Mouse (Mus musculus): ENCODE data around the gene Defb20.
"Not testable (repeated sequence)": the region's sequence is repeated elsewhere in the genome, so short reads cannot be mapped to it uniquely, and the experiment has no call there.

Gene Defb20

DNA sequence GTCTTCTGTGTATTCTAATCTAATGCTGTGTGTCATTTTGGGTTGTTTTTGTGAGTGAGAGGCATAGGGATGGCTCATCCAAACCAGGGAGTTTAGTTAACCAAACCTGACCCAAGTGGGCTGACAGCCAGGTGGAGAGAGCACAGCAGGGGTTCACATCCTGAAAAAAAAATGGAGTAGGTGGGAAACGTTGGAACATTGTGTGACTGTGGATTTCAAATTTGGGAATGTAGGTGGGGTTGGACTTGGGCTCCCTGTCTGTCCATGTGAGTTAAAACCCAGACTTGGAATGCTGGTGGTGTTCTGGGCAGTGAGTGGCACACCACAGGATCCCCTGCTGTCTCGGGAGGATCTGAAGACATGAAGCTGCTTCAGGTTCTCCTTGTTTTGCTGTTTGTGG is at the start of gene Defb20:
Gene Defb20 (plus strand): TSS at position 301 of the 400 bp plus-strand sequence.
- DNase-seq (ENCODE audit: low spot score): no peak

DNA sequence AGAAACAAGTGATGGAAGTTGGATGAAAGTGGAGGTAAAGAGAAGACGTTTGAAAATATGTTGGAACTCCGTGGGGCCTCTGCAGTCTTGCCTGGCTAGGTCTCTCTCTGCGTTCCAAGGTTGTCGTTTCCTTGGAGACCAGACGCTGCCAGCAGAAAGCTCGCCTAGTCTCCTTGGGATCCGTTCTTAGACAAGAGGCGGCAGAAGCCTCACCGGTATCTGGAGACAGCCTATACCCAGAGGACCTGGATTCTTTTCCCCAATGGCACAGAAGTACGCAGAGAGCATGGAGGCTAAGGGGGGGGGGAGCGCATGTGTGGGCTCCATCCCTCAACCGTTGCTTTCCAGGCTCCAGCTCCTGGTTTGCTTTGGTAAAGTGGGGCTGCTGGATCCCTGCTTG is 49.4 kb upstream of the Defb20 start:
- no peak for DNase-seq (ENCODE audit: low spot score)

DNA sequence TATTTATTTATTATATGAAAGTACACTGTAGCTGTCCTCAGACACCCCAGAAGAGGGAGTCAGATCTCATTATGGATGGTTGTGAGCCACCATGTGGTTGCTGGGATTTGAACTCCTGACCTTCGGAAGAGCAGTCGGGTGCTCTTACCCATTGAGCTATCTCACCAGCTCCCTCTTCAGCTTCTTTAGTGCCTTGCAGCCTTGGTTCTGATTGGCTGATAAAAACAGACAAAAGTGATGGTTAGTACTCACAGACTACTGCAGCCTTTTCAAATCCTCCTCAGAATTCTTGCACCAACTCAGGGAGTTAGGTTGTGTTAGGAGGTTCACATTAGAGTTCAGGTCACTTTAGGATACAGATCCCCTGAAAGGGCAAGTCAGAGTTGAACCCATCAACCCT is 48.4 kb upstream of the Defb20 start:
- DNase-seq (ENCODE audit: low spot score): not testable (repeated sequence)

DNA sequence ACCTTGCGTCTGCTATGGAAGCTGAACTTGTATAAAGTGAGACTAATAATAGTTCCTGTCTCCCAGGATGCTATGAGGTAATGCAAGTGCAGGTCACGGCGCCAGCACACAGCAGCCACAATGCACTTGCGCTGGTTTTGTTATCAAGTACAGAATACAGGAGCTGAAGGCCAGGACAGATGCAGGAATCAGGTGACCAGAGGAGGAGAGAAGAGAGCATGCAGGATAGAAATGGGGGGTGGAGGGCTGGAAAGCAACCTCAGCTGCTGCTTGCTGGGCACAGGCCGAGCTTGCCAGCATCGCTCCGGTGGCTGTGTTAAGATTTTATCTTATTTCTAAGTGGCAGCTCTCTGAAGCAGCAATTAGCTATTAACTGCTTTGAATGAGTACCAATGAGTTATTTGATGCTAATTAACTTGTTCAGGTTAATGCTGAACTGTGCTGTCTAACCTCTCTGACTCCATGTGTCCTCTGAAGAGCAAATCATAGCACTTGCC is 40.4 kb upstream of the Defb20 start:
- DNase-seq (ENCODE audit: low spot score): no peak

DNA sequence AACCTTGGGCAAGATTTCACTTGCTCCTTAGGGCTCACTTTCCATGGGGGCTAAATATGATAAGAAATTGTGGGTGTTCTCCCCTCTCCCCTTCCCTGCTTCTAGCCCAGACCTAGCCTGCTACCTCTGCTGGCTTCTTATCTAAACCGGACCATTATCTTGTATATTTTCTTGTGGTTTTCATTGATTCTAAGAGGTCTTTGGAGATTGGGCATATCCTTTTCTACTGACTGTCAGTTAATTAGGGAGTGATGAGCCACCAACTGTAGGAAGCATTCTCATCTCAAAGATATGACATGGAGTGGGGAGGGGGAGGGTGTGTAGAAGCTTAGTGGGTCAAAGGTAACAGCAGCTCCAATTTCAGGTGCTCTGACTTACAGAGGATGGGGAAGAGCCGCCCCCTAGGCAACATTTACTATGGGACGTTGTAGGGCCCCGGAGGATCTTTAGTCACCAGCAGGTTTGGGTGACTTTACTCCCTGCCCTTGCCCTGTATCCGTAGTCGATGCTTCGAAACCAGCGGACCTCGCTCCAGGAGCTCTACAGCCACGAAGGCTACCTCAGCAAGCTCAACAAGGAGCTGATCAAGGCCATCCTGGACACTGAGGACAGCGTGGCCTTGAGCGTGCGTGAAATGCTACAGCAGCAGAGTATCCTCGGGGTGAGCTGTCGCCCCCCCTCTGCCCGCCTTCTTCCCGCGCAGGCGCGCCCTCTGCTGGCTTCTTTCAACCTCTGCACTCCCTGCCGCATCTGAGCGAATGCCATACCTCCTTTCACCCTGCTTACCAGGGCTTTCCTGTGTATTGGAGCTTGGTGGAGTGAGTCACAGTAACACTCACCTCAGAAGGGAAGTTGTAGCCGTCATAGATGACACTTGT is 39.6 kb upstream of the Defb20 start:
- DNase-seq (ENCODE audit: low spot score): peak; percentile 81

DNA sequence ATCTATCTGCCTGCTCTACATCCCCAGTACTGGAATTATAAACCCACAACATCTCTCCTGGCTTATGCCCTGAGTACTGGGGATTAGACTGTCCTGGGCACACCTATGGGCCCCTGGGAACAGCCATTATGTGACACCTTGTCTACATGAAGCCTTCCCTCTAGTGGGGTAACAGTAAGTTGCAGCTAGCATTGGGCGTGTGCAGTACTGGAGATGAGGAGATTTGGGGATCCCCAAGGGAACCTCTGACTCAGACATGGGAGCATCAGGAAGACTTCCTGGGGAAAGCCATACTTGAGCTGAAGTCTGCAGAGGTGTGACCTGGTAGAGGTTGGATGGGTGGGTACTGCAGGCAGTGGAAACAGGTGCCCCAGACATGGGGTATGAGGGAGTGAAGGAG is 37.9 kb upstream of the Defb20 start:
- no peak for DNase-seq (ENCODE audit: low spot score)

DNA sequence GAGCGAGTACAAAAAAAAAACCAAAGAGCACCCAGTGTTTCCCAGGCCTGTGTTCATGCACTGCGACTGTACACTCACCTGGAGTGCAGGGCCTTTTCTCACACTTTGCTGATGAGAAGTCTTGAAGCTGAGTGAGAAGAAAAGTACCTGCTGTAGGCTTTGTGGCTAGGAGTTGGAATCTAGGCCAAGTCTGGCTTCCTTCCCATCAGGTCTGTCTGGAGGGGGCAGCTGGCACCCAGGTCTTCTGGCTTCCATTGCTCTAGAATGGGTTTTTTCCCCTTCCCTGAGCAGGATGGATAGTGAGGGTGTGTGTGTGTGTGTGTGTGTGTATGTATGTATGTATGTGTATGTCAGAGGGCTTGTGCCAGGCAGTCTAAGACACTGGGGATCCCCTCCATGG is 37.0 kb upstream of the Defb20 start:
- no peak for DNase-seq (ENCODE audit: low spot score)

DNA sequence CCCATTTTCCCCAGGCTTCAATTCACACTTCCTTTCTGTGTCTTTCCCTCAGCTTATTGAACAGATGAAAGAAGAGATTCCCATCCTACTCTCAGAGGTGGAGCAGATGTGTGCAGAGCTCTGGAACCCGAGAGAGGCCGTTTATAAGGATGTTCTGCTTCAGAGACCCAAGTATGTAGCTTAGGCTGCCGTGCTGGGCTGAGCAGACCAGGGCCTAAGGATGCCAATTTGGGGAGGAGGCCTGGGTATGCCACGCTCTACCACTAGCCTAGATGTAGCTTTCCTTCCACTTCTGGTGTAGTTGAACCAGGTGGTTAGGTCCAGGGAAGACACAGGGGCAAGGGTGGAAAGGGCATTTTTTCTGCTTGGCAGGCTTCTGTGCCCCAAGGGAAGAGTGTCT is 34.5 kb upstream of the Defb20 start:
- DNase-seq (ENCODE audit: low spot score): no peak

DNA sequence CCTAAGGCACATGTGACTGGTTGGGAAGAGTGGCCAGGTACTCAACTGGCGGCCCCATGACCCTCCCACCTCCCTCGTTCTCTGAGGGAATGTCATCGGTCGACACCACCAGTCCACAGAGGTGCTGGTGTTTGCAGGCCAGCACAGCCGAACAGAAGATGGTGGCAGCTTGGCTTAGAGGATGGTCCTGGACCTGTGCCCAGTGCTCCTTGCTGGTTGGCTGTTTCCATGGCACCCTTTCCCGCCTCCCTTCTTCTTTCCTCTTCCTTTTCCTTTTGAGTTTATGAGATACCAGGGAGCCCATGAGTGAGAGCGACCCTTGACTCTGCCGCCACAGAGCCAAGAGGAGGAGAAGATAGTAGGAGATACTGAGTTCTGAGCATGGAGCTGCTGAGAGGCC is 33.6 kb upstream of the Defb20 start:
- DNase-seq (ENCODE audit: low spot score): no peak

DNA sequence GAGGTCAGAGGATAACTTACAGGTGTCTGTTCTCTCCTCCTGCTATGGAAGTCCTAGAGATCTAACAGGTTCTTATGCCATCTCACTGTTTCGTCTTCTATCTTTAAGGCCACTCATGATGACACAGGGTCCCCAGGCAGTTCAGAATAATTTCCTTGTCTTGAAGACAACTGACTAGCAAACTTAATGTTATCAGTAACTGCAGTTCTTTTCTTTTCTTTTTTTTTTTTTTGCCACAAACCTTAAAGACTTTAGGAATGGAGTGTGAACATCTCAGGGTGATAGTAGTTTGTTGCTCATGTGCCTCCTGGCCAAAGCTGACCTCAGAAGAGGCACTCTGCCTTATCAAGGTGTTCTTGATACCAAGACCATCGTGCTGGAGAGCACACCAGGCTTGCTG is 30.2 kb upstream of the Defb20 start:
- DNase-seq (ENCODE audit: low spot score): no peak

DNA sequence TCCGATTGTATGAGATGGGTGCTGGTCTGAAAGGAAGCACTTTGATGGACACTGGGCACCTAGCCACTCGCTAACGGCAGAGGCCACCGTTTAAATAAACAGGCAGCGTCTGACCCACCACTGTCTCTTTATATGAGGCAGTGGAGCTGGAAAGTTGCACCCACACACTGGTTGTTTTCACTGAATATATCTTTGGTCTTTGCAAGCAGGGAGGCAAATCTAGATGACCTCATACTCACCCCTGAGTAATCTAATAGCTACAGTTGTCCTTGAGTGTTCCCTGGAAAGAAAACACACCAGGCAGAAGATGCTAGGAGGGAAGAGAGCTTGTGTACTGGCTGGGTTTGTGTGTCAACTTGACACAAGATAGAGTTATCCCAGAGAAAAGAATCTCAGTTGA is 29.4 kb upstream of the Defb20 start:
- DNase-seq (ENCODE audit: low spot score): no peak

DNA sequence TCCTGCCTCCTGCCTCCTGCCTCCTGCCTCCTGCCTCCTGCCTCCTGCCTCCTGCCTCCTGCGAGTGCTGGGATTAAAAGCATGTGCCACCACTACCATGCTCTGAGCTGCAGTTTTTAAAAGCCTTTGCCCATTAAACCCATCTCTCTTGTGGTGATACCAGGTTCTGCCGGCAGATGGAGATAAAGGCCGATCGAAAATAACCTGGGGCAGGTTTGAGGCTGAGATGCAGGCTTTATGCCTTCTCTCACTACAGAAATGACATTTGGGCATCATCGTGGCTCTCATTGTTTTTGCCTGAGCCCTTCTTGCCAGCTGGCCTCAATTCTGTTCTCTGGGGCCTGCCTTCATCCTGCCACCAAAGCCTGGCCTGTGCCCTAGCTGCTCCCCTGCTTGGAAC is 26.6 kb upstream of the Defb20 start:
- DNase-seq (ENCODE audit: low spot score): peak; percentile 58

DNA sequence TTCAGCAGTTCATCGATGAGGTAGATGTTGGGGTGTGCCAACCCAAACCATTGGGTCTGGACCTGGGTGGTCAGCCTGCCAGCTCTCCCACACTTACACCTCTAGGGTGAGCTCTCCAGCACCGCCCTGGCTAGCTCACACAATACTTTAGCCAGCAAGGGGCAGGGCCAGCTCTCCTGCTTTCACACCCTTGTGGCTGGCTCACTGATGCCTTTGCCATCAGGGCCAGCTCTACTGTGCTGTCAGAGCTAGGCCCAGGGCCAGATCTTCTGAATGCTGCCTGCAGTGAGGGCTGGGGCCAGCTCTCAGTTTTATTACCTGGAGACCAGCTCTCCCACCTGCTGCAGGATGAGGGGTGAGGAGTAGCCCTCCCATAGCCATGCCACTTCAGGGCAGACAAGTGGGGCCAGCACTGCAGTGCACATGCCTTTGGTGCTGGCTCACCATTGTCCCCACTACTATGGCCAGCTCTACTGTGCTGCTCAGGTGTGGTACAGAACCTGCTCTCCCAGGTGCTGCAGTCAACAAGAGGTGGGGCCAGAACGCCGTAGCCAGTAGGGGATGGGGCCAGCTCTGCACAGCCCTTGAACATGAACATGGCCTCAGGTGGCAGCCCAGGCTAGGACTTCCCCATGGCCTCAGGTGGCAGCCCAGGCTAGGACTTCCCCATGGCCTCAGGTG is 24.6 kb upstream of the Defb20 start:
- DNase-seq (ENCODE audit: low spot score): no peak

DNA sequence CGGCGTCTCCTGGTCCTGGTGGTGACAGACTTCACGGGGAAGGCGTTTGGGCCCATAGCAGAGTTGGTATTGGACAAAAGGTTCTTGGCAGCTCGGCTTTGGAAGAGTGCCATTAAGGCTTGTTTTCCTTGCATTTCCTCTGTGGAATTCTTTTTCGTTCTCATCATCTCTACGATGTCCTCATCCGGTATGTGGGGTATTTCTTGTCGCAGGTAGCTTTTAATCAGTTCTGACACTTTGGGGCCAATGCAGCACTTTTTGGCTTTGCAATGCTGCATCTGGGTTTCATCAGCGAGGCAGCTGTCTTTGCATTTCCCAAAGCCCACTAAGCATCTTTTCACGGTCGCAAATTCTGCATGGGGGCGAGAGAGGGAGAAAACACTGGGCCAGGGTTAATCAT is 17.6 kb upstream of the Defb20 start:
- DNase-seq (ENCODE audit: low spot score): no peak

DNA sequence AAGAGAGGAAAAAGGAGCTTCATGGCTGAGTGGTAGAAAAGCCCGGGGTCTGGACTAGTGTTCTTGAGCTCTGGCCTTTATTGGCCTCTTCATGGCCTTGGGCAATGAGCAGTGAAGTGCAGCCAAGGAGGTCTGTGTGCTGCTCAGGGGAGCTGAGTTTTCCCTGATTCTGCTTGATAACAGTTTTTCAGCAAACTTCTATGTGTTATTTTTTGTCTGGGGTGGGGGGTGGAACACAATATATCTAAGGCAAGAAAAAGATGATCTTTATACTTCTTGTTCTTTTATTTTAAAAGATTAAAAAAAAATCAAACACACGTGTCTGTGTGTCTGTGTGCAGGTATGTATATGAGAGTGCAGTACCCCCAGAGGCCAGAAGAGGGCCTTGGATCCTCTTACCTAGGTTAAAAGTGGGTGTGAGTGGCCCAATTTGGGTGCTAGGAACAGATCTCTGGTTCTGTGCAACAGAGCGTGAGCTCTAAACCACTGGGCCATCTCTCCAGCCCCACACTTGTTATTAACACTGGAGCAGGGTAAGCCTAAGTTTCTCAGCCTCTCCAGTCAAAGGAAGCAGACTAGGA is 12.2 kb upstream of the Defb20 start, which contains the start of gene Defb23:
Gene Defb23 (minus strand): TSS at position 51 of the 581 bp plus-strand sequence.
- no peak for DNase-seq (ENCODE audit: low spot score)

DNA sequence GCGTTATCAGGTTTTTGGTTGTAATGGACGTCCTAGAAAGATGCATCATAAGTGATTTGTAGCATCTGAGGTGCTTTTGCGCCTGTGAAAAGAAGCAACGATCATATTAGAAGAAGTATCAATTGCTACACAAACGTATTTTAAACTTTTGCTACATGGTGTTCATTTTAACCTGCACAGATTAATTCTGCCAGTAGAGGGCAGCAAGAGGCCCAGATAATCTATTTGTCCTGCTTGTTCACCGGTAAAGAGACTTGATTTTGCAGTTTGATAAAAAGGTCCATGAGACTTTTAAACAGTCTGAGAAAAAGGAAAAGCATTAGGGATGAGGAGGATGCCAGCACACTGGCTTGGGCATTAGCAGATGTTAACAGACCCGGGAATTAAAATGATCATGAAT is 5.9 kb upstream of the Defb20 start:
- peak; percentile 45 for DNase-seq (ENCODE audit: low spot score)

DNA sequence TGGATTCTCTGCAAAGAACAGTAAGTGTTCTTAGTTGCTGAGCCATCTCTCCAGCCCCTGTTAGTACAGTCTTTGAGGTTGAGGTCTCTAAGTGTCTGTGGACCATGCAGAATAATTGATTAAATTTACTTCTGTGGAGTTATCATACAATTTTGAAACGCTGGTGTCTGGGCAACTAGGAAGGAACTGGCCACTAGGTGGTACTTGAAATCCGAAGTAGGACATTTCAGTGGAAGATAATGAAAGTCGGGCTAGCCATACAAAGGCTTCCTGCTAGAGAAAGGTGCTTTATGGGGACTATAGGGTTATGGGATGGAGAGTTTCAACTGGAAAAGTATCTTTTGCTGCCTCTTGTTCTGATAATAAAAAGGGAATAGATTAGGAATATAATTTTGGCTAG is 4.4 kb upstream of the Defb20 start:
- no peak for DNase-seq (ENCODE audit: low spot score)

DNA sequence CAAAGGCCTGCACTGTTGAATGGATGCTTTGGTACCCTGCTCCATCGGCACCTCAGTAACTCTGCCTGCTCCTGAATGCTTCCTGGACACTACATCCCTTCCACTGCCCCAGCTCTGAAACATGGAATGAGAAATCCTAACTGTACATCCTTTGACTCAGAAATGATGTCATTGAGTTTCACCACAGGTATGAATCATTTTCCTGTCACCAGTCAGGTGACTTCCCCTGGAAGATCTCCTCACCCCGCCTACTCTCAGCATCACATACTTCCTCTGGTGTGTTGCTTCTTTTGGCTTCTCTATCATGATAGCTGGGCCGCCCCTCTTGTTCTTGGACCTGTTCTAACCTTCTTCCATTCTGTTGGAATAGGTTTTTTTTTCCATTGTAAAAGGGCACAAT is 4.0 kb downstream of the Defb20 start:
- DNase-seq (ENCODE audit: low spot score): no peak

DNA sequence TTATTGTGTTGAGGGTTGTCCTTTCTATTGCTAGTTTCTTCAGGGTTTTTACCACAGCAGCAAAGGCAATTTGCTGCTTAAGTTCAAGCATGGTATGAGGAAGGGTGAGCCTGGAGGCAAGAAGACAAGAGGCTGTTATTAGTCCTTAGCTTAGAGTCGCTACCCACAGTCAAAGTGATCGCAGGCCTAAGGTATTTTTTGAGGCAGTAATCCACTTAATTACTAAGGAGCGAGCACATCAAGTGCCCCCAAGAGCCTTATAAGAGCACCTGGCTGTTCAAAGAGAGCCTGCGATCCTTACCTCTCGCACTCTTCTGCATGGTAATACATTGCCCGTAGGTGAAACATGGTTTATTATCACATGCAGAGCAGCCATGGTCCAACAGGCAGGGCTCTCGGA is 4.9 kb downstream of the Defb20 start:
- DNase-seq (ENCODE audit: low spot score): no peak

DNA sequence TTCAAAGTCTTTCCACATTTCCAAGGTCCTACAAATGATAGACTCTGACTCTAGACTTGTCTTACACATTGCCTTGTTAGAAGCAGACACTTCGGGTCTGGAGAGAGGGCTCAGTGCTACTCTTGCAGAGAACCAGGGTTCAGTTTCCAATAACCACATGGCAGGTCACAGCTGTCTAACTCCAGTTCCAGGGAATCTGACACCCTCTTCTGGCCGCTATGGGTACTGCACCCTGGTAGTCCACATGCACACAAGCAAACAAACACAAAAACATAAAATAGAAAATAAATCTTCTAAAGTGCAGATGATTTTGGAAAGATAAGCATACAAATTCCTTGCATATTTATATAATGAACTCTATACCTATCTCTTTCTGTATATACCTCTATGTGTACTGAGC is 10.2 kb downstream of the Defb20 start:
- DNase-seq (ENCODE audit: low spot score): no peak

DNA sequence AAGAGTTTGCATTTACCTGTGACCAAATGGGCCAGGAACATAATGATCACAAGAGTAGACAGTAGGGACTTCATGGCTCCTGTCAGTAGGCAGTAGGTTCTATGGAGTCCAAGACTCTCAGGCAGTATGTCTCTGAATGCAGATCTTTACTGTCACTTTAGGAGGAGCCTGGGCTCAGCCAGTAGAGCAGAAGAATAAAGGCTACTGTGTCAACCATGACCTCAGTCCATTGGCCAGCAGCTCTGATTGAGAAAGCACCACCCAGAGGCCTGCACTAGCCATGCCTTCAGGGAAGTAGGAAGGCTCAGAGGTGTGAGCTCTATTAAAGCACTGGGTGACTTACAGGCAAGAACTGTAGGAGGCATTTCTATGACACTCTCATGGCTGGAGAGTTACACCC is 13.2 kb downstream of the Defb20 start, which contains the start of gene Defb22:
Gene Defb22 (minus strand): TSS at position 101 of the 400 bp plus-strand sequence.
- DNase-seq (ENCODE audit: low spot score): no peak

DNA sequence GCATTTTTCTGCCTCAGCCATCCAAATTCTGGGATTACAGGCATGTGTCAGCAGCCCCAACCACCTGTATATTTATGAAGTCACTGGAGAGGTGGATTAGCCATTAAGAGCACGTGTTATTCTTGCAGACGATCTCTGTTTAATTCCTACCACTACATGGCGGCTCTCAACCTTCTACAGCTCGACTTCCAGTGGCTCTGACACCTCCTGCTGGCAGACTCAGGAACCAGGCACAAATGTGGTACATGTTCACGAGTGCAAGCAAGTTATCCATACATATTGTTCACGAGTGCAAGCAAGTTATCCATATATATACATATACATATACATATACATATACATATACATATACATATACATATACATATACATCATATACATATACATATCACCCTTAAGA is 16.3 kb downstream of the Defb20 start:
- no peak for DNase-seq (ENCODE audit: low spot score)

DNA sequence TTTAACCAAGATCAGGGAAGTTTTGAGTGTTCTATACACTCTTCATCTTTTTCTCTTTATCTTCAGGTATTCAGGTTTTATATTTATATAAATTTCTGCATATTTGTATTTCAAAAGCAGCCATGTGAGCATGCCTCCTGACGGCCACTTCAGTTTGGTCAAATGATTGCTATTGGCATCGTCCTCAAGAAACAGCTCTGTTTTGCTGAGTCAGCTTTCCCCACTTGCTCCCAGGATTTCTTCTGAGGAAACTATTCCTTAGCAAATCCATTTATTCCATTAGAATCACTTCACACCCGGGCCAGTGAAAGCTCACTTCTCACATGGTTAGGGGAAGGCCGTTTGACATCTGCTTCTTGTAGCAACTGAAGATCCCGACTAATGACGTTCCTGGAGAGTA is 21.2 kb downstream of the Defb20 start:
- DNase-seq (ENCODE audit: low spot score): no peak

All from urinary bladder, postnatal 14 days (tissue).